Mouse (Mus musculus): ENCODE data around the gene Dusp9. TPM values are rescaled to one million over a fixed set of nuclear protein-coding genes. Genes with fewer than 3 reads are reported as not detected.

Gene Dusp9
- polyA plus RNA-seq, 1 experiment from 2014 or later, result 11.3 TPM

DNA sequence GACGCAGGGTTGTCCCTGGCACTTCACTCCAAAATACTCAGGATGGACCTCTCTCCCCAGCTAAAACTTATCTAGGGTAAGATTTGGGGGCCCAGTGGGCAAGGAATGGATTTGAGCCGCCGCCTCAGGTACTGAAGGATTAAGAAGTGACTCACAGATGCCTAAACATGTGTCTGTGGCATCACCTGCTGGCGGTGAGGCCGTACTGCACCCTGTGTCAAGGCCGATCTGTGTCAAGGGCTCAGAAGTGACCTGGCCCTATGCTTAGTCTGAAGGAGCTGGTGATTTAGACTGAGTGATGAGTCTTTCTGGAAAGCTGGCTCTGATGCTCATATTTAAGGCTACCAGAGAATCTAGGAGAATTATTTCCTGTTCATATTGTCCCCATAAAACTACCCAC lies 15.0 kb downstream of the Dusp9 start:
- no peaks in the 10 kb centered on the region for H3K27me3 ChIP-seq (ENCODE audit: control insufficient read depth, insufficient read depth, low read length)
- ATAC-seq (replicated peaks; ENCODE audit: insufficient number of reproducible peaks, low FRiP score, low TSS enrichment, low read depth) (no peak; the same call in 1 of the 2 replicates), DNase-seq (ENCODE audit: low spot score) (peak; percentile 74)
- H3K27ac ChIP-seq (replicated peaks; ENCODE audit: low read depth, low read length), result no peak overlapping the region
- no peaks in the 10 kb centered on the region for H3K9me3 ChIP-seq (replicated peaks; ENCODE audit: control insufficient read depth, low read length)
- H3K4me3 ChIP-seq (ENCODE audit: low read depth, low read length), result no peak overlapping the region
- no peak overlapping the region for H3K4me2 ChIP-seq (ENCODE audit: low read depth, low read length)
- H3K9ac ChIP-seq (replicated peaks; ENCODE audit: low read length), result no peak overlapping the region
- WGBS, result 16% methylated on average over 6 of the region's 6 CpGs
- no peaks in the 10 kb centered on the region for H3K4me1 ChIP-seq (ENCODE audit: control insufficient read depth, insufficient read depth, low read length)
- no peaks in the 10 kb centered on the region for H3K36me3 ChIP-seq (replicated peaks; ENCODE audit: control insufficient read depth, insufficient read depth, low read depth, low read length)

DNA sequence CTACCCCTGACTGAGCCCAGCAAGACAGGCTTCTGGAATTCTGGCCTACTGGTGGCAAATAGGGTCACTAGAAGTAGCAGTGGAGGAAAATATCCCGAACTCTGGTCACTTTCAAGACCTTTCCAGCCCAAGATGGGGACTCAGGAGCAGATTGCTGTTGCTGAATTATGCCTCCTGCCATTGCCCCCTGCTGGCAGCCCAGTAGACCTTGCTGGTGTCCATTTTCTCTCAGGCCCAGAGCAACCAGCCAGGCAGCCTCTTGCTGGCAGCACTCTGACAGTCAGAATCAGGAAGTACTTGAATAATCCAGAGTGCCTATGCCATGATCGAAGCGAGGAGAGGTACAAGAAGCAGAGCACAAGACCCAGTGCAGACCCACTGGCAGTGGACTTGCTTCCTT lies 16.3 kb downstream of the Dusp9 start:
- Histone ChIP-seq H3K9me3 (replicated peaks; ENCODE audit: control insufficient read depth, low read length) (no peaks in the 10 kb centered on the region), H3K4me2 (ENCODE audit: low read depth, low read length) (no peak overlapping the region), H3K27me3 (ENCODE audit: control insufficient read depth, insufficient read depth, low read length) (no peaks in the 10 kb centered on the region), H3K4me1 (ENCODE audit: control insufficient read depth, insufficient read depth, low read length) (no peaks in the 10 kb centered on the region), H3K4me3 (ENCODE audit: low read depth, low read length) (no peak overlapping the region), H3K9ac (replicated peaks; ENCODE audit: low read length) (no peak overlapping the region), H3K27ac (replicated peaks; ENCODE audit: low read depth, low read length) (no peak overlapping the region), H3K36me3 (replicated peaks; ENCODE audit: control insufficient read depth, insufficient read depth, low read depth, low read length) (no peaks in the 10 kb centered on the region)
- ATAC-seq (replicated peaks; ENCODE audit: insufficient number of reproducible peaks, low FRiP score, low TSS enrichment, low read depth) (no peak), DNase-seq (ENCODE audit: low spot score) (peak; percentile 53)
- 75% methylated on average over 3 of the region's 3 CpGs for WGBS

DNA sequence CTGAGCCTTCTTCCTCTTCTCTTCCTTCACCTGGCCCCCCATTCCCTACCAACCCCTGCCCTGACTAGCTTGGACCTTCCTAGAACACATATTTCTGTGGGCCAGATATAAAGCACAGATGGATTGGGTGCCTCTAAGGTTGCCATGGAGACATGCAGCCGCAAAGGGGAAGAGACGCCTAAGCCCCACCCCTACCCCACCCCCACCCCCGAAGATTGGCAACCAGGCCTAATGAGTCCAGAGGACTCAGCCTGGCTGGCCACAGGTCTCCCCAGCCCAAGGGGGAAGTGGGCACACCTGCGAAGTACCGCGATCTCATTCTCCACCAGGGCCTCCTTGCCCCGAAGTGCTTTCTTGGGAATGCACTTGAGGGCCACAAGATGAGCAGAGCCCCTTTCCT lies 19.2 kb downstream of the Dusp9 start:
- Histone ChIP-seq H3K9me3 (replicated peaks; ENCODE audit: control insufficient read depth, low read length) (no peaks in the 10 kb centered on the region), H3K4me2 (ENCODE audit: low read depth, low read length) (no peak overlapping the region), H3K36me3 (replicated peaks; ENCODE audit: control insufficient read depth, insufficient read depth, low read depth, low read length) (no peaks in the 10 kb centered on the region), H3K27ac (replicated peaks; ENCODE audit: low read depth, low read length) (no peak overlapping the region), H3K4me1 (ENCODE audit: control insufficient read depth, insufficient read depth, low read length) (no peaks in the 10 kb centered on the region), H3K9ac (replicated peaks; ENCODE audit: low read length) (no peak overlapping the region), H3K27me3 (ENCODE audit: control insufficient read depth, insufficient read depth, low read length) (no peaks in the 10 kb centered on the region), H3K4me3 (ENCODE audit: low read depth, low read length) (no peak overlapping the region)
- WGBS, result 52% methylated on average over 6 of the region's 7 CpGs
- ATAC-seq (replicated peaks; ENCODE audit: insufficient number of reproducible peaks, low FRiP score, low TSS enrichment, low read depth), result no peak
- DNase-seq (ENCODE audit: low spot score), result no peak

DNA sequence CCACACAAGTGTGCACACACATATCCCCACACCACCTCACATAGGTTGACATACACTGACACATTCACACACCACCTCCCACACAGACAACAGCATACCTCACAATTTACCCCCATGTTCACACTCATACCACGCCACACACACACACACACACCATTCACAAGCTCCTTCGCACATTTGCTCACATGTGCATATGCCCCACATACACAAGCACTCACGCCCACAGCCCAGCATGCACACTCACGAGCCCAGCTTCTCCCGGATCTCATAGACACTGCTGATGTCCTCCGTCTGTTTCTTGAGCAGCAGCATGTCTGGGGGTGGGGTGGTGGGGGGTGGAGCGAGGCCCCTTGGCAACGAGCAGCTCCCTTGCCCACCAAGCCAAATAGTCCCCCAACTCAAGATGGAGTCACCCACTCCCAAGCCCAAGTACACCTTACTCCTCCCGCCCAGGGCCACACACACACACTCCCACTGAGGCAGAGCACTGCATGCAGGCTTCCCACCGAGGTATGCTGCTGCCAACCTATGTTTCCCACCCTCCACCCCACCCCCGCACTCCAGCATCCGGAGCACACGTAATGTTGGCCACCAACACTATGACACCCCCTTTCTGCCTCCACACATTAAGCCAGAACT lies 19.8 kb downstream of the Dusp9 start:
- Histone ChIP-seq H3K27me3 (ENCODE audit: control insufficient read depth, insufficient read depth, low read length) (no peaks in the 10 kb centered on the region), H3K4me1 (ENCODE audit: control insufficient read depth, insufficient read depth, low read length) (no peaks in the 10 kb centered on the region), H3K27ac (replicated peaks; ENCODE audit: low read depth, low read length) (no peak overlapping the region), H3K36me3 (replicated peaks; ENCODE audit: control insufficient read depth, insufficient read depth, low read depth, low read length) (no peaks in the 10 kb centered on the region), H3K9ac (replicated peaks; ENCODE audit: low read length) (no peak overlapping the region), H3K4me3 (ENCODE audit: low read depth, low read length) (peak overlapping the region; percentile 40), H3K4me2 (ENCODE audit: low read depth, low read length) (peak overlapping the region; percentile 87), H3K9me3 (replicated peaks; ENCODE audit: control insufficient read depth, low read length) (no peaks in the 10 kb centered on the region)
- DNase-seq (ENCODE audit: low spot score) (no peak), ATAC-seq (replicated peaks; ENCODE audit: insufficient number of reproducible peaks, low FRiP score, low TSS enrichment, low read depth) (no peak)
- WGBS, result 63% methylated on average over 13 of the region's 13 CpGs

DNA sequence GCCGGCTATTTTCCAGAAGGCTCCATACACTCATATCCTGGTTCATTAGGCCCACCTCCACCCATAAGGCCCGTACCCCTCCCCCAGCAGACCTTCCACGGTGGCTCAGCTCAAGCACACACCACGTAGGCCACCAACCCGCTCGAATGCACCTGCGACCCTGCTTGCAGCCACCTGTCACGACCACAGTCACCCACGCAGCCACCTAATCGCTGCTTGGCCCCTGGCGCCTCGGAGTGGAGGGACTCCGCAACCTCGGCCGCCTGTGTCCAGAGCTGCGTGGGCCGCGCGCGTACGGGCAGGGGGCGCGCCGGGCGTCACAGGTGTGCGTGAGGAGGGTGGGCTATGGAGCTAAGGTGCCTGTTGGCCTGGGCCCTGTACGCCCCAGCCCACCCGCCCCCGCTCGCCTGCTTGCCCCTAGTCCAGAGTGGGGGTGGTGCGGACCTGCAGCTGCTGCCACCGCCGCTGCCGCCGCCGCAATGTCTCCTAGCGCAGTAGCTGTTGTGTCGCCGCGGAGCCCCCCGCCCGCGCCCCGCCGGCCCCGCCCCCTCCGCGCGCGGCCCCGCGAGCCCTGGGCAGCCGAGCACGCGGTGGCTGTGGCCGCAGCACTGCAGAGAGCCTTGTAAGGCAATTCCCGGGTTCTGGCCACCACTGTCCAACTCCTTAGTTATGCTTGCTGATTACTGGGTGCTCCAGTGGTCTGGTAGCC lies 20.5 kb downstream of the Dusp9 start, which contains the start of gene Pnck:
TSS of gene Pnck (minus strand) at position 543 of the 709 bp plus-strand sequence.
- Histone ChIP-seq H3K9ac (replicated peaks; ENCODE audit: low read length) (peak within 1 kb of the TSS; percentile 51), H3K27ac (replicated peaks; ENCODE audit: low read depth, low read length) (no peak within 1 kb of the TSS)

DNA sequence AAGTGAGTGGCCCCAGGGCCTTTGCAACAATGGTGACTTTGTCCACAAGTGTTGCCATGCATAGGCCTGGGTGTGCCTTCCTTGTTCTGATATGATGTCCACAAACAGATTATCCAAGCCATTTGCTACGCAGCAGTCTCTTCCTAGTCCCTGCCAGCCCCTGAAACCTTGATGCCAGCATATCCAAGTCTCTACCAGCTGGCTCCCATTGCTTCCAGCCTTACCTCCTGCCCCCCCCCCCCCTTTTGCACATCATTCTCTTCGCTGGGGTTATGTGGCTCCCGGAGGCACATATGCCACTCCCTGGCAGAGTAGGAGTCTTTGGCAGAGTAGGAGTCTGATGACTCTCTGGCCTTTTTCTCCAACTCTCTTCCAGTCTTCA lies 21.1 kb downstream of the Dusp9 start:
- H3K27ac ChIP-seq (replicated peaks; ENCODE audit: low read depth, low read length), result no peak overlapping the region
- ATAC-seq (replicated peaks; ENCODE audit: insufficient number of reproducible peaks, low FRiP score, low TSS enrichment, low read depth), result no peak
- H3K27me3 ChIP-seq (ENCODE audit: control insufficient read depth, insufficient read depth, low read length), result no peaks in the 10 kb centered on the region
- no peaks in the 10 kb centered on the region for H3K4me1 ChIP-seq (ENCODE audit: control insufficient read depth, insufficient read depth, low read length)
- H3K36me3 ChIP-seq (replicated peaks; ENCODE audit: control insufficient read depth, insufficient read depth, low read depth, low read length), result no peaks in the 10 kb centered on the region
- WGBS, result 55% methylated on average over 3 of the region's 3 CpGs
- H3K4me3 ChIP-seq (ENCODE audit: low read depth, low read length), result peak overlapping the region; percentile 40
- no peaks in the 10 kb centered on the region for H3K9me3 ChIP-seq (replicated peaks; ENCODE audit: control insufficient read depth, low read length)
- H3K4me2 ChIP-seq (ENCODE audit: low read depth, low read length), result peak overlapping the region; percentile 87
- no peak for DNase-seq (ENCODE audit: low spot score)
- peak overlapping the region; percentile 51; the same call in 1 of the 2 replicates for H3K9ac ChIP-seq (replicated peaks; ENCODE audit: low read length)

More for the DNA sequence above, 20.5 kb downstream of the Dusp9 start, which contains the start of gene Pnck:
- Histone ChIP-seq H3K9me3 (replicated peaks; ENCODE audit: control insufficient read depth, low read length) (no peaks in the 10 kb centered on the region), H3K36me3 (replicated peaks; ENCODE audit: control insufficient read depth, insufficient read depth, low read depth, low read length) (no peaks in the 10 kb centered on the region), H3K4me3 (ENCODE audit: low read depth, low read length) (peak within 1 kb of the TSS; percentile 40), H3K27me3 (ENCODE audit: control insufficient read depth, insufficient read depth, low read length) (no peaks in the 10 kb centered on the region), H3K4me2 (ENCODE audit: low read depth, low read length) (peak within 1 kb of the TSS; percentile 87), H3K4me1 (ENCODE audit: control insufficient read depth, insufficient read depth, low read length) (no peaks in the 10 kb centered on the region)
- peak; percentile 35 for DNase-seq (ENCODE audit: low spot score)
- 19% methylated on average over 34 of the region's 57 CpGs for WGBS
- ATAC-seq (replicated peaks; ENCODE audit: insufficient number of reproducible peaks, low FRiP score, low TSS enrichment, low read depth), result peak; percentile 27; the same call in 1 of the 2 replicates

DNA sequence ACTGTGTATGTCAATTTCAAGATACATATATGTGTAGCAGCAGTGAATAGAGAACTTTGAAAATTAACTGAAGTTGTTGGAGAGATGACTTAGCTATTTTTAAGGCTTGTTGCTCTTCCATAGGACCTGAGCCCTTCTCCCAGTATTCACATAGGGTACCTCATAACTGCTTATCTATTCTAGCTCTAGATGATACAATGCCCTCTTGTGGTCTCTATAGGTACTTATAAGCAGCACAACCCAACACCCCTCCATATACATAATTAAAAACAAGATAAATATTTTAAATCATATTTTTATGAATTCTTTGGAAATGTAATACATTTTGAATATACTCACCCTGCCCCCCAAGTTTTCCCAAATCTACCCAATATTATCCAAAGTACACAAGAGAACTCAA lies 23.9 kb downstream of the Dusp9 start:
- no peak for ATAC-seq (replicated peaks; ENCODE audit: insufficient number of reproducible peaks, low FRiP score, low TSS enrichment, low read depth)
- DNase-seq (ENCODE audit: low spot score), result no peak
- Histone ChIP-seq H3K4me2 (ENCODE audit: low read depth, low read length) (no peak overlapping the region), H3K4me3 (ENCODE audit: low read depth, low read length) (no peak overlapping the region), H3K27ac (replicated peaks; ENCODE audit: low read depth, low read length) (no peak overlapping the region), H3K27me3 (ENCODE audit: control insufficient read depth, insufficient read depth, low read length) (no peaks in the 10 kb centered on the region), H3K9me3 (replicated peaks; ENCODE audit: control insufficient read depth, low read length) (no peaks in the 10 kb centered on the region), H3K9ac (replicated peaks; ENCODE audit: low read length) (no peak overlapping the region), H3K36me3 (replicated peaks; ENCODE audit: control insufficient read depth, insufficient read depth, low read depth, low read length) (no peaks in the 10 kb centered on the region), H3K4me1 (ENCODE audit: control insufficient read depth, insufficient read depth, low read length) (no peaks in the 10 kb centered on the region)

- ATAC-seq (replicated peaks; ENCODE audit: insufficient number of reproducible peaks, low FRiP score, low TSS enrichment, low read depth) (no peak), DNase-seq (ENCODE audit: low spot score) (peak; percentile 62)
- Histone ChIP-seq H3K4me2 (ENCODE audit: low read depth, low read length) (no peak overlapping the region), H3K4me1 (ENCODE audit: control insufficient read depth, insufficient read depth, low read length) (no peaks in the 10 kb centered on the region), H3K27ac (replicated peaks; ENCODE audit: low read depth, low read length) (no peak overlapping the region), H3K4me3 (ENCODE audit: low read depth, low read length) (no peak overlapping the region), H3K9me3 (replicated peaks; ENCODE audit: control insufficient read depth, low read length) (no peaks in the 10 kb centered on the region), H3K27me3 (ENCODE audit: control insufficient read depth, insufficient read depth, low read length) (no peaks in the 10 kb centered on the region), H3K36me3 (replicated peaks; ENCODE audit: control insufficient read depth, insufficient read depth, low read depth, low read length) (no peaks in the 10 kb centered on the region; the same call in 1 of the 2 replicates), H3K9ac (replicated peaks; ENCODE audit: low read length) (no peak overlapping the region)
- WGBS, result 54% methylated on average over 4 of the region's 4 CpGs
These were observed 32.8 kb downstream of the Dusp9 start for GRCm38 (mm10) chrX:73672031-73672431.
